Mouse (Mus musculus) embryonic facial prominence, embryonic 12.5 days (tissue): ENCODE results near the gene Pole2. TPM values are rescaled to one million over a fixed set of nuclear protein-coding genes. Genes with fewer than 3 reads are reported as not detected.

Experiments
- ATAC-seq: fragments of 200-750 bp; cut with Nextera tagmentation; 2 replicates; pipeline ENCODE4 v1.8.0; 2017; ENCODE audit not compliant: insufficient number of reproducible peaks, insufficient read depth, low FRiP score, low TSS enrichment
- H3K27ac ChIP-seq: fragments of 300-500 bp; sonication (generic); 2 replicates; pipeline ENCODE4 v1.5.1; 2016; ENCODE audit warnings: mild to moderate bottlenecking
- H3K27me3 ChIP-seq: fragments of 300-500 bp; sonication (generic); 2 replicates; pipeline ENCODE4 v1.6.1; 2016; ENCODE audit warnings: mild to moderate bottlenecking, moderate library complexity
- H3K36me3 ChIP-seq: fragments of 300-500 bp; sonication (generic); 2 replicates; pipeline ENCODE4 v1.6.1; 2016; ENCODE audit warnings: mild to moderate bottlenecking
- H3K4me1 ChIP-seq: fragments of 300-500 bp; sonication (generic); 2 replicates; pipeline ENCODE4 v1.6.1; 2016
- H3K4me2 ChIP-seq: fragments of 300-500 bp; sonication (generic); replicated peaks from 2 replicates; pipeline ENCODE4 v1.6.1; 2016; ENCODE audit warnings: mild to moderate bottlenecking, moderate library complexity
- H3K4me3 ChIP-seq: fragments of 300-500 bp; sonication (generic); 2 replicates; pipeline ENCODE4 v1.5.1; 2016; ENCODE audit warnings: mild to moderate bottlenecking
- H3K9ac ChIP-seq: fragments of 300-500 bp; sonication (generic); 2 replicates; pipeline ENCODE4 v1.6.1; 2016; ENCODE audit warnings: mild to moderate bottlenecking, moderate library complexity
- H3K9me3 ChIP-seq: fragments of 300-500 bp; sonication (generic); 2 replicates; pipeline ENCODE4 v1.6.1; 2016; ENCODE audit warnings: mild to moderate bottlenecking, moderate library complexity
- WGBS: fragments of 180-500 bp; shearing (Covaris S2); methylation state at CpG from one replicate; pipeline ENCODE4 v1.1.7; 2016; 5-methylcytosine and 5-hydroxymethylcytosine counted together
- polyA plus RNA-seq: library from polyadenylated mRNA; unstranded; fragments of >200 nt; fragmentation: Nextera tagmentation; extraction: Ambion mirVana; gene quantifications from 2 replicates; pipeline ENCODE4 v1.2.1, GENCODE M21; 2016

Pole2 gene
- polyA plus RNA-seq, 1 experiment from 2014 or later: 25.8 TPM

DNA sequence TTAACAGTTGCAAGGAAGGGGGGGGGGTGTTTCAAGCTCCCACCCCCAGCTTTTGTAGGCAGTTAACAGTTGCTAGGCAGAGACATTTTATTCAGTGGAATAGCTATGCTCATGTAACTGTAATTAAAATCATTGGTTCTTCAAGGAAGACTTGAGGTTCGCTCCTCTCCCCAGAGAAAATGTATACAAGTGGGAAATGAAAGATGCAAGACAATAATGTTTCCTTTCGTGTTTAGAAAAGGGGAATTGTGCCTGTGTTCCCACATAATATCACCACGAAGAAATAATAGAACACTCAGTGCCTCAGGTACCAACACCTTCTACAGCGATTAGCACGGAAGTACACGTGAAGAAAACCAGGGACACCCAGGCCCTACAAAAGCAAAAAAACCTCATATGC is 12.9 kb upstream of the Pole2 start, which contains the start of gene Klhdc1:
TSS of gene Klhdc1 (plus strand) at position 301 of the 400 bp plus-strand sequence.
- Histone ChIP-seq H3K36me3 (no peaks in the 10 kb centered on the region), H3K27ac (peak within 1 kb of the TSS; percentile 81), H3K9me3 (no peaks in the 10 kb centered on the region), H3K4me3 (peak within 1 kb of the TSS; percentile 68), H3K4me2 (peak within 1 kb of the TSS; percentile 63), H3K4me1 (peaks cover 8% of the 10 kb centered on the region; the same call in 1 of the 2 replicates), H3K9ac (peak within 1 kb of the TSS; percentile 80), H3K27me3 (no peaks in the 10 kb centered on the region)
- WGBS: 68% methylated on average over 6 of the region's 6 CpGs
- ATAC-seq: no peak

DNA sequence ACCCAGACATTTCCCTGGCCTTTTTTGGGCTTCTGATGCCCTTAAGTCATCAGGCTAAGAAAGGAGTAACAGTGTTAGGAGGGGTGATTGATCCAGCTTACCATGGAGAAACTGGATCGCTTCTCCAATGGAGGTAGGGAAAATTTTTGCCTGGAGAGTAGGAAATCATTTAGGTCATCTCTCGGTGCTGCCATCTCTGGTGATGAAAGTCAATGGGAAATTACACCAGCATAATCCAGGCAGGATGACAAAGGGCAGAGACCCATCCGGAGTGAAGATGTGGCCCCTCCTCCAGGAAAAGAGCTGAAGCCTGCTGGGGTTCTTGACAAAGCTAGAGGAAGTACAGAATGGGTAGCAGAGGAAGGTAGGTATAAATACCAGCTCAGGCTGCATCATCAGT is 10.3 kb upstream of the Pole2 start:
- Histone ChIP-seq H3K9me3 (no peaks in the 10 kb centered on the region), H3K27ac (no peak overlapping the region), H3K27me3 (no peaks in the 10 kb centered on the region), H3K36me3 (no peaks in the 10 kb centered on the region), H3K4me2 (no peak overlapping the region), H3K4me3 (no peak overlapping the region), H3K9ac (no peak overlapping the region), H3K4me1 (peaks cover 8% of the 10 kb centered on the region; the same call in 1 of the 2 replicates)
- no peak for ATAC-seq
- 39% methylated on average over 3 of the region's 3 CpGs for WGBS

DNA sequence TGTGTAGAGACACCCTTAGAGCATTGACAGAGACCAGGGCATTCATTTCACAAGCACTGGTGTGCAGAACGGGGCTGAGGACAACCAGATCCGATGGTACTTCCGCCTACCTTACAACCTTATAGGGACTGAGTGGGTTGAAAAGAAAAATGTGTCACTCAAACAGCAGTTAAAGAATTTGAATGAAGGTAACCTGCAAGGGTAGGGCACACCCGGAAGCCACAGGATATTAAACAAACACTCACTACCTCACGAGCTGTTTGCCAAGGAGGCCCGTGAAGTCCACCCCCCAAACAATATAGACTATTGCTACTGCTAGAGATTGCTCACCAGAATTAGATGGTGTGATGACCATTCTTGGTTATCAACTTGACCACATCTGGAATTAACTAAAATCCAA is 7.8 kb upstream of the Pole2 start:
- Histone ChIP-seq H3K36me3 (no peaks in the 10 kb centered on the region), H3K9me3 (no peaks in the 10 kb centered on the region), H3K9ac (no peak overlapping the region), H3K27me3 (no peaks in the 10 kb centered on the region), H3K4me1 (peaks cover 3% of the 10 kb centered on the region; the same call in 1 of the 2 replicates), H3K4me3 (no peak overlapping the region), H3K4me2 (no peak overlapping the region), H3K27ac (no peak overlapping the region)
- no peak for ATAC-seq
- WGBS: 88% methylated on average over 6 of the region's 6 CpGs

DNA sequence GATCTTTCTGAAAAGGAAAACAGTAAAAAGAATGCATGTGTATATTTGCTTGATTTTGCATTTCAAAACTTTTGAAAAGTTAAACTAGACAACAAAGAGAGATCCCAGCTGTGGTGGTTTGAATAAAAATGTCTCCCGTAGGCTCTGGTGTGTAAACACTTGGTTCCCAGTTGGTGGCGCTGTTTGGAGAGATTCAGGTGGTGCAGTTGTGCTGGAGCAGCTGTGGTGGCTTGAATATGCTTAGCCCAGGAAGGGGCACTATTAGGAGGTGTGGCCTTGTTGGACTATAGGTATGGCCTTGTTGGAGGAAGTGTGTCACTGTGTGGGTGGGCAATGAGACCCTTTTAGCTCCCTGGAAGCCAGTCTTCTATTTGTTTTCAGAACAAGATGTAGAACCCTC is 1.3 kb upstream of the Pole2 start:
- Histone ChIP-seq H3K9ac (no peak overlapping the region), H3K27ac (no peak overlapping the region), H3K4me1 (no peaks in the 10 kb centered on the region), H3K9me3 (no peaks in the 10 kb centered on the region), H3K4me3 (no peak overlapping the region), H3K36me3 (peaks cover under 1% of the 10 kb centered on the region; the same call in 1 of the 2 replicates), H3K4me2 (no peak overlapping the region), H3K27me3 (no peaks in the 10 kb centered on the region)
- 62% methylated on average over 2 of the region's 2 CpGs for WGBS
- no peak for ATAC-seq

DNA sequence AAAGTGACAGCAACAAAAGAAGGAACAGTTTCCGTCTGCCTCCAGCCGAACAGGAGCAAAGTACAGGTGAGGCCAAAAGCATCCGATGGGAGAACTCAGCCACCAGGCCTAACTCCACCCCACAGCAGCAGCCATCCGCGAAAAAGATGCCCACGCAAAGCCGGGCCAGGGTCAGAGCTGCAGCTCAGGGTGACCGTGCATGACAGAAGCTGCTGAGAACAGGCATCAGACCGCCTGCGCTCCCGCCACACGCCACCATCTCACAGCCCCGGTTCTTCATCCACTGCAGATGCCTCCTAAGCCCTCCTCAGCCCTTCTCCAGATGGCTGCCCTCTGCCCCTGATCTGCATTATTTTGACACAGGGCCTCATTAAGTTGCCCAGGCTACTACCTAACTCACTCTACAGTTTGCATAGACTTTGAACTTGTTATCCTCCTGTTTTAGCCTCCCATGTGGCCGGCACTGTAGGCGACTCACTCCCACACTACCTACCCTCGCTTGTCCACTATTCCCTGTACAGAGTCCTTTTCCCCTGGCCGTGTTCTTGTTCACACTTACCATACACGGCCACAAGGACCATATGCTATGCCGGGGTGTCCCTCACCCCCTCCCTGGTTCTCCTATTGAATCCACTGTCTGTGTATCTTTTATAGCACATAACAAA is 7.2 kb downstream of the Pole2 start:
- Histone ChIP-seq H3K4me1 (no peaks in the 10 kb centered on the region), H3K9ac (no peak overlapping the region), H3K27me3 (no peaks in the 10 kb centered on the region), H3K9me3 (no peaks in the 10 kb centered on the region), H3K4me3 (no peak overlapping the region), H3K36me3 (peaks cover 47% of the 10 kb centered on the region), H3K4me2 (no peak overlapping the region), H3K27ac (no peak overlapping the region)
- WGBS: 88% methylated on average over 19 of the region's 19 CpGs
- no peak for ATAC-seq

DNA sequence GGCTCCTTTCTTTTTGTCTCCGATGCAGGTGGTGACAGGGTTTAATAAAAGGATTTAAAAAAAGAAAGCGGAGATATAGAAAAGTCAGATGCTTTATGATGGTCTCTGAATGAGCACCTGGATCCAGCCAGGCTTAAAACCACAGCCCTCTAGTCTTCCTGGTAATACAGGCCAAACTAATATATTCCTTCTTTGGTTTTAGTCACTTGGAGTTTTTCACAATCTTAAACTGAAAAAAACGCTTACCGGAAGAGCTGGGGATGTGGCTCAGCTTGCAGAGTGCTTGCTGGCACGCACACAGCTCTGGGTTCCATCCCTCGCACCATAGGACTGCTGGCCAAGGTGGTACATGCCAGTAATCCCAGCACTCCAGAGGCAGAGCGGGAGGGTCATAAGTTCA is 11.4 kb downstream of the Pole2 start:
- peaks cover 73% of the 10 kb centered on the region for H3K36me3 ChIP-seq
- no peak overlapping the region for H3K4me3 ChIP-seq
- no peak for ATAC-seq
- no peak overlapping the region for H3K9ac ChIP-seq
- WGBS: 95% methylated on average over 7 of the region's 7 CpGs
- no peaks in the 10 kb centered on the region for H3K4me1 ChIP-seq
- H3K27me3 ChIP-seq: no peaks in the 10 kb centered on the region
- H3K9me3 ChIP-seq: no peaks in the 10 kb centered on the region
- no peak overlapping the region for H3K4me2 ChIP-seq
- H3K27ac ChIP-seq: no peak overlapping the region

DNA sequence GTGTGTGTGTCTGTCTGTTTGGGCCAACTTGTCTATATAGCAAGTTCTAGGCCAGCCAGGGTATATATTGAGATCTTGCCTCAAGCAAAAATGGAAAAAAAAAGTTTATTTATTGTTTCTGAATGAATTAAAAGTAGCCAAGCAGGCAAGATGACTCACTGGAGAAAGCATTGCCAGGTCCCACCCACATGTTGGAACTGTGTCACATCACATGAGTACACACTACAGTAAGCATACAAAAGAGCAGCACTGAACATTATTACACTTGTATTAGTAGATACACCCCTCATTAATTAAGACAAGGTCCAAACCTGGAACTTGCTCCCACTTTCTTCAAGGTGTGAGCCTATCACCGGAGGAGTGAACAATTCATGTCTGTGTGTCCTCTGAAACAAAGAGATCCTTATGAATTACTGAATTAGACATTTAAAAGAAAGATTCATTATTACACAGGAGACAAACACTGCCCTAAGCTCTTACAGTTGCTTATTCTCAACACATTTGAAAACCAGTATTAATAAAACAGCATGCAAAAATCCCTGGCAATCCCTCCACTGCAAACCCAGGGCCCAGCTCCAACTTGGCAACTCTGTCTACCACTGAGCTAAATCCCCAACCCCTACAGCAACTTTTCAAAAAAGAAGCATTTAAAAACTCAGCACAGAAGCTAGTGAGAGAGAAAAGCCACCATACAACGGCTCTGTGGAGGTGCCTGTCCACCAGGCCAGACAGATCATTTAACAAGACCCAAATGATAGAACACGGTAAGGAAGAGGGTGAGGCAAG is 12.8 kb downstream of the Pole2 start:
- Histone ChIP-seq H3K9ac (no peak overlapping the region), H3K4me1 (no peaks in the 10 kb centered on the region), H3K4me2 (no peak overlapping the region), H3K36me3 (peaks cover 68% of the 10 kb centered on the region), H3K4me3 (no peak overlapping the region), H3K9me3 (no peaks in the 10 kb centered on the region), H3K27me3 (no peaks in the 10 kb centered on the region), H3K27ac (no peak overlapping the region)
- whole genome bisulfite sequencing: 84% methylated on average over 3 of the region's 3 CpGs
- ATAC-seq: no peak

DNA sequence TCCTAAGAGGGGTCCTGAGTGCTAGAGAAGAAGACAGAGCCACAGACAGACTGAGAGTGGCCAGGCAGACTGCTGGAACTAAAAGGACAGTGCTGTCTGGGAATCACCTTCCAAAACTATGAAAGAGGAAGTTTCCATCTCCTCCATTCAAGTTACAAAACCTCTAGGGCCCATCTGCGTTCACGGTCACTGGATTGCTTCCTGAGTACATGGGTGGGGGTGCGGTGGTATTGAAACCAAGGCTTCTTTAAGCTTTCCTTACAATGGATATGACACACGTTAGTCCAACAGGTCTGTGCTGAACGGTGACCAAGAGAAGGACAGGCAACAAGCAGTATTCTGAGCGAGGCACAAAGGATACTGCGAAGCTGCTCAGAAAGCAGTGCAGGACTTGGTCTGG is 13.6 kb downstream of the Pole2 start:
- H3K9me3 ChIP-seq: no peaks in the 10 kb centered on the region
- no peak overlapping the region for H3K4me3 ChIP-seq
- H3K36me3 ChIP-seq: peaks cover 72% of the 10 kb centered on the region
- no peak overlapping the region for H3K4me2 ChIP-seq
- 94% methylated on average over 7 of the region's 7 CpGs for WGBS
- H3K9ac ChIP-seq: no peak overlapping the region
- H3K27ac ChIP-seq: no peak overlapping the region
- H3K4me1 ChIP-seq: no peaks in the 10 kb centered on the region
- no peak for ATAC-seq
- H3K27me3 ChIP-seq: no peaks in the 10 kb centered on the region

DNA sequence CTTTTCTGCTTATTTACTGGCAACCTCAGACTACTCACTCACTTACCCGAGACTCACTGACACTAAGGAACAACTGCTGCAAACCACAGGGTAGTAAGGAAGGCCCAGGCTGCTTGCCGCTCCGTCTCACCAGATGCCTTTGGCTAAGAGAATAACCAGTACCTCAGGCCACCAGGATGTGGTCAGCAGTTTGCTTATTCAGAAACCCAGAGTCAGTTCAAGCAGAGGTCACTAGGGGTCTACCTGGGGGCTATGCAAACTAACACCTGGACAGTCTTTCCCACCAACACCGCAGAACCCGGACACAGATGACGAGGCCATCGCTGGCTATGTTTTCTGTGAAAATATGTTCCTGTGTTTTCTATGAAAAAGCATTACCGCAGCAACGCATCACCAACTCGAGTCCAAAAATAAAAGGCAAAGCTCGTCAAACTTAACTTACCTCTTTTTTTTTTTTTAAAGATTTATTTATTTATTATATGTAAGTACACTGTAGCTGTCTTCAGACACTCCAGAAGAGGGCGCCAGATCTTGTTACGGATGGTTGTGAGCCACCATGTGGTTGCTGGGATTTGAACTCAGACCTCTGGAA is 14.7 kb downstream of the Pole2 start:
- Histone ChIP-seq H3K27me3 (no peaks in the 10 kb centered on the region), H3K9me3 (no peaks in the 10 kb centered on the region), H3K4me1 (no peaks in the 10 kb centered on the region), H3K4me3 (no peak overlapping the region), H3K27ac (no peak overlapping the region), H3K9ac (no peak overlapping the region), H3K36me3 (peaks cover 67% of the 10 kb centered on the region), H3K4me2 (no peak overlapping the region)
- WGBS: 94% methylated on average over 13 of the region's 13 CpGs
- ATAC-seq: no peak

DNA sequence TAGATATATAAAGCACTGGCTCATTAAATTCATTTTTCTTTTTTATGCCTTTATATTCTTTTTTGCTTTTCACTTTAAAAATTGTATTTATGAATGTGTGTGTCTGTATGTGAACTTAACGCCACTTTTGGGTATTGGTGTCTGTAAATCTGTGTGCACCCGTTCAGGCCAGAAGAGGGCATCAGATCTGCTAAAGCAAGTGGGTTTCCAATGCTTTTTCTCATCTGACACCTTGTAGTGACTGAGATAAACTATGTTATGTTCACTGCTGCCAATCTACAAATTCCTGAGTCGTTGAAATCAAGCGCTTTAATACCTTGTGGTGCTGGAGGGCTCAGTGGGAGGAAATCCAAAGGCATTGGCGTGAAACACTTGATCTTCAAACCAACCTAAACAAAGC is 16.9 kb downstream of the Pole2 start:
- no peak overlapping the region for H3K27ac ChIP-seq
- H3K4me3 ChIP-seq: no peak overlapping the region
- no peak overlapping the region for H3K4me2 ChIP-seq
- WGBS: 85% methylated on average over 5 of the region's 5 CpGs
- H3K4me1 ChIP-seq: no peaks in the 10 kb centered on the region
- no peaks in the 10 kb centered on the region for H3K27me3 ChIP-seq
- H3K36me3 ChIP-seq: peaks cover 63% of the 10 kb centered on the region
- no peaks in the 10 kb centered on the region for H3K9me3 ChIP-seq
- no peak overlapping the region for H3K9ac ChIP-seq
- ATAC-seq: no peak

DNA sequence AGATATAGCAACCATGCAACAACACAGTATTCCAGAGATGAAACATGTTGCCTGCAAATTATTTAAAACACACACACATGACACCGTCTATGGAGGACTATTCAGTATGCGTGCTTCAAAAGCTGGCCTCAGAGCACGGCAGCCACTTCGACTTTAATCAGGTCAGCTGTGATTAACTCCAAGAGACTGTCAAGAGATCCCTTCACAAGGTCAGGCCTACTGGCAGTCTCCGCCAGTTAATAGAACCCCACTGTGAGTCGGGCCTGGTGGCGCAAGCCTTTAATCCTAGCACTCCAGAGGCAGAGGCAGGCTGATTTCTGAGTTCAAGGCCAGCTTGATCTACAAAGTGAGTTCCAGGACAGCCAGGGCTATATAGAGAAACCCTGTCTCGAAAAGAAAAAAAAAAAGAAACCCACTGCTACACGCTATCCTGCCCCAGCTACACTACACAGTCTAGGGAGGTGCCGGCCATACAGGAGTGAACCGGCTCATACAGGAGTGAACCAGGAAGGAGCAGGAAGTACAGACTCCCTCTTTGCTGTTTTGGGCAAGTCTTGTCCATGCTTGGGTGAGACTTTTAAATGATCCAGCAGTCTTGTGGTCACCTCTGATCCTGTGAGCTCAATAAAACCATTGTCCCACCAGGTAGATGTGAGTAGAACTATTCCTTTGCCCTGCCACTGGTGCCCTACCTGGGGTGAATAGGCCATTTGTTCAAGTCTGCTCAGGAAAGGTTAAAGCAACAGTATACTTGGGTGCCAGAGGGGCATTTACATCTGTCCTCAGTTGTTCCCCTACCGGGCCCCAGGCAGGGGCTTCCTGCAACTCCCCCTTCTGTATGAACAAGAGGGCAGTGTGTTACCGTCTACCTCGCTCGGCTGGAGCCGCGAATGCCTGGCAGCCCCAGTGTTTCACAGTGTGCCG is 17.7 kb downstream of the Pole2 start:
- H3K27me3 ChIP-seq: no peaks in the 10 kb centered on the region
- H3K4me1 ChIP-seq: no peaks in the 10 kb centered on the region
- no peak overlapping the region for H3K27ac ChIP-seq
- H3K4me2 ChIP-seq: no peak overlapping the region
- WGBS: 83% methylated on average over 18 of the region's 18 CpGs
- no peak for ATAC-seq
- peaks cover 60% of the 10 kb centered on the region for H3K36me3 ChIP-seq
- H3K9ac ChIP-seq: no peak overlapping the region
- H3K9me3 ChIP-seq: no peaks in the 10 kb centered on the region
- no peak overlapping the region for H3K4me3 ChIP-seq
